Mouse (Mus musculus): ENCODE data around the gene Pick1. TPM values are rescaled to one million over a fixed set of nuclear protein-coding genes. Genes with fewer than 3 reads are reported as not detected.

The Pick1 gene
- total RNA-seq, 2 experiments from 2014 or later: 43.9 to 48.3 TPM

DNA sequence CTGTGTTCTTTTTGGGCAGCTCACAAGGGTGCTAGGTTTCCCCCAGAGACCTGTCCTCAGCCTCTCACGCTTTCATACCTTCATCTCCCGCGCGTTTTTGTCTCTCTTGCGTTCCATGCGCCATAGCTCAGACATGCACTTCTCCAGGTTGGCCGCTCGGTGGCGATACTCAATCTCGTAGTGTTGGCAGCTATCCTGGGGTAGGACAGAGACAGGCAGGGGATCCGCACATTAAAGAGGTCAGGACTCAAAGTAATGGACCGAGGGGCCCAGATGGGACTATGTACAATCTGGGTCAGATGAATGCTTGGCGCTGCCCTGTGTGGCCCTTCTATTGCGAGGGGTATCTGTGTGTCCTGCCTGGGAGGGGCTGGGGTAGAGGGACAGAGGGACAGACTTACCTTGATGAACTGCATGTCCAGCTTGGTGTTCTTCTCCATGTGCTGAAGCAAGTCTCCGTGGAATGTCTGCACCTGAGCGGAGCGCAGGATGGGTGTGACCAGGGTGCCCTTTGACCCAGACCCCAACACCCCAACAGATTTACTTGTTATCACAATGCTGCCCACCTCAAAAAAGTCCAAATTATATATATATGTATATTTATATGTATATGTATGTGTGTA is 42.3 kb downstream of the Pick1 start:
- peak in 1 of 2 experiments; percentile 18 for DNase-seq

DNA sequence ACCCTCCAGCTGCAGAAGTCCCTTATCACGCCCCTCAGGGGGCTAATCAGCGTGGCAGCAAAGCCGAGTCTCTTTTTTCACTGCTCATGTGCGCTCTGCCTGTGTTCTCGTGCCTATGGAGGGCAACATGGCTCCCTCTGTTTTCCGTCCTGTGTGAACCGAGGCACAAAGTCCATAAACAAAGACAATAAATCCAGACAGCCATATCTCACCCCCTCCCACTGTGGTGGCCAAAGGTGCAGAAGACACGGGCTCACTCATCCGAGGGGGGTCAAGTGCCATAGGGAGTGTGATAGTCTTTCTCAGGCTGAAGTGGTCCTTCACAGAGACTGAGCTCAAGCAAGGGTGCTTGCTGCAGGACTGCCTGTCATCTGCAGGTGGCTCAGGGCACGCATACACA is 44.0 kb downstream of the Pick1 start:
- no peak for DNase-seq

DNA sequence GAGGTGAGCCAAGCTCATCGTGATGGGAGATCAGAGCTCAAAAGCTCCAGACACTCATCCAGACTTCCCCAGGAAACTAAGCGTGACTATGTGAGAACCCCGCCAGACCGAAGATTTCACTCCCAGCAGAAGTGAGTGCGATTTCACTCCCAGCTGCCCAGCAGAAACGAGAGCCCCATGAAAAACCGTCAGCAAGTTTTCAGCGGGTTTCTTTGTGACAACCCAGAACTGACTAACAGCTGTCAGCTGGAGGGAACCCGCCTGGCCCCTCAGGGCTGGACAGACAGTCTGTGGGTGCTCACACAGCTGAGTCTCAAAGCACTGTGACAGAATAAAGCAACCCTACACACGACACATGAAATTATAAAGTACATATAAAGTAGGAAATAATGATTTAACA is 48.8 kb downstream of the Pick1 start:
- no peak for DNase-seq

DNA sequence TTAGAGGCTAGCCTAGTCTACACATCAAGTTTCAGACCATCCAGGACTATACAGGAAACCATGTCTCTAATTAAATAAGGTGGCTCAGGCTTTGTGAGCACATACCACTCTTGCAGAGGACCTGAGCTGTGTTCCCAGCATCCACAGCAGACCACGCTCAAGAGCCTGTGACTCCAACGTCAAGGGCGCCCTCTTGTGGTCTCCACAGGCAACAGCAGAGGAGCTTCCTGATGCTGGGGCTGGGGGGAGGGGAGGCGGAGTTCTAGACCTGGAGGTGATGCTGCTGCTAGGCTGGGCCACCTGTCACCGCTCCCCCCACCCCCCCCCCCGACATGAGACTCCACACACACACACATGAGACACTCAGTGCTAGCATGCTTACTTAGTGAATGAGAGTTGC is 51.2 kb downstream of the Pick1 start:
- no peak for DNase-seq

DNA sequence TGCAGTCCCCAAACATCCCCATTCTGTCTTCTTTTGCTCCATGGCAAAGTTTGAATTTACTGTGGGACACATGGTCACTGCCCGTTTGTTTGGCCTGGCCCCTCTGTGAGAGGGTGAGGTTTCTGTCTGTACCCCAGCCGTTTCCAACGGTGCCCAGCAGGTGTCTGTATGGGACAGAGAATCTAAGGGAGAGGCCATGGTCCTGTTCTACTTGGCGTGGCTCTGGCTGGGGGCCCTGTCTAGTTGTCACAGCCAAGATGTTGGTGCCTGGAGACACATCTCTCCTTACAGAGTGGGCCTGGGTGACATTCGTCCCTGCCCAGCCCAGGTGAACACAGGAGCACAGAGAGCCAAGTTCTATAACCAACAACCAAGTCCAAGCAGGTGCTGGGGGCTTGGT is 51.9 kb downstream of the Pick1 start:
- DNase-seq: no peak

DNA sequence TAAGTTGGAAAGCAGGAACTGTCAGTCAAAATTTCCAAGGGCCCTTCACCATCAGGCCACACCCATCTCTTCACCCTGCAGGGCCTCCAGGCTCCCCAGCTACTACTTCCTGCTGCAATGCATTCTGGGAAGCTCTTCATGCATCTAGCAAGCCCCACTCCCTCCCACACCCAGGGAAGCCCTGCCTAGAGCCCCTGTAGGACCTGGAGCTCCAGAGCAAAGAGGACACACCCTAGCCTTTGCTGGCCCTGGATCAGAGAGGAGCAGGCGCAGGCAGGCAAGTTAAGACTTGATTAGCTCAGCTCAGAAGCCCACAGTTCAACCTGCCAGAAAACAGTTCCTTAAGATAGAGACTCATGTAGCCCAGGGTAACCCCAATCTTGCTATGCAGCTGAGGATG is 52.4 kb downstream of the Pick1 start:
- DNase-seq: no peak

DNA sequence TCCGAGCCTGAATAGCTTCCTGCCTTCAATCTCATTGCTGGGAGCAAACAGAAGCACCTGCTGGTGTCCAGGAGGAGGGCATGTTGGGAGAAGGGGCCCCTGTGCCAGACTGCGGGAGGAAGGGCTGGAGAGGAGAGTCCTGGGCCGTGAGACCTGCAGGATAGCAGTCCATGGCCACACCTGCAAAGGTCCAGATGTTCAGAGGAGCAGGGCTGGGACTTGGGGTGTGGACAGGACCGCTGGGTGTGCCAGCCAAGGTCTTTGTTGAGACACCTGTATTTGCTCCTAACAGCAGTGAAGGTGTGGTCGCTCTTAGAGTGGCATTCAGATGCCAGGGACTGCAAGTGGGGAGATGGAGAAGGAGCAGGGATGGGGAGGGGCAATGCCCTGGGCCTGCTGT is 53.5 kb downstream of the Pick1 start:
- DNase-seq: no peak

DNA sequence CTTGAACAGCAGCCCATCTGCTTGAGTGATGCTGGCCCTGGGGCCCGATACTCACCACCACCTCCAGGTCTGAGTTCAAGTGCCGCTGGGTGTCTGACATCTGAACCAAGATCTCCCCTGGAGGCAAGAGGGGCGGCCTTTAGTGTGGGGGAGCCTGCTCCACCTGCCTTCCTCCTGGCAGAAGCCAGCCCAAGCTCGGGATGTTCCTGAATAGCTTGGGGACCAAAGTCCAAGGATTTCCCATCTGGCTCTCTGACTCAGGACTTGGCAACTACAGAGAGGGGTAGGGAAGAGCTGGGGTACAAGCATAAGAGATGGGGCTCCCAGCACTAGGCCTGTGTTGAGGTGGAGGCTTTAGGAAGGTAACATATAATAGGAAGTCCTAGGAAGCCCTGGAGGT is 54.4 kb downstream of the Pick1 start:
- DNase-seq: no peak

DNA sequence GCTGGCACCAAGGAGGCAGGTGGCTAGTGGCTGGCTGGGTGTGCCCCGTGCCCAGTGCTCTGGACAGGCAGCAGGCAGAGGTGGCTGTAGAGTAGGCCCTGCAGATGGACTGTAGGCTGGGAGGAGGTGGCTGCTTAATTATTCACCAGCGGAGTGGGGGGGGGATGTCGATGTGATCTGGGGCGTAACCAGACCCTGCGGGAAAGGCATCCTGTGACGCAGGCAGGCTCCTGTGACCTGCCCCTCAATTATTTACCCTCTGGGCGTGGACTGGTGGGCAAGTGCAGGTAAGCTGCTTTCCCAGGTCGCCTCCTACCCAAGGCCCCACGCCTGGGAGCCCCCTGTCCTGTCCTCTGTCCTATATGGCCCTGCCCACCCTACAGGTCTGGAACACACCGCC is 56.4 kb downstream of the Pick1 start, which contains the start of gene Baiap2l2:
Gene Baiap2l2, minus strand, starts transcription at position 139 of the 400 bp plus-strand sequence.
- DNase-seq: no peak

DNA sequence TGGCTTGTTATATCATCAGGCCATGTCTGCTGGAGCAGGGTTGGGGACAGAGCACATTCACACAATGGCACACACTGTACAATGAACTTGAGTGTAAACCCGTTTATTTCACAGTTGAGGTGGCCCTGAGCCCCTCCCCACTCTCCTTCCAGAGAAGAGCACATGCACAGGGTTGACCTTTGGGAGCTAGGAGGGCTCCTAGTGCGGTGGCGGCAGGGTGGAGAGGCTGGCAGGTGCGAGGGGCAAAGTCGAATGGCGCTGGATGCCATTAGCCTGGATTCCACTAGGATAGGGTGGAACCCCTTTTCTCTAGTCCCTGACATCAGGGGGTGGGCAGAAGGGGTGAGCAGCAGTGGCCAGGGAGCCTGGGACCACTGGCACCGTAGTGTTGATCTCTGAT is 57.2 kb downstream of the Pick1 start:
- DNase-seq: no peak

DNA sequence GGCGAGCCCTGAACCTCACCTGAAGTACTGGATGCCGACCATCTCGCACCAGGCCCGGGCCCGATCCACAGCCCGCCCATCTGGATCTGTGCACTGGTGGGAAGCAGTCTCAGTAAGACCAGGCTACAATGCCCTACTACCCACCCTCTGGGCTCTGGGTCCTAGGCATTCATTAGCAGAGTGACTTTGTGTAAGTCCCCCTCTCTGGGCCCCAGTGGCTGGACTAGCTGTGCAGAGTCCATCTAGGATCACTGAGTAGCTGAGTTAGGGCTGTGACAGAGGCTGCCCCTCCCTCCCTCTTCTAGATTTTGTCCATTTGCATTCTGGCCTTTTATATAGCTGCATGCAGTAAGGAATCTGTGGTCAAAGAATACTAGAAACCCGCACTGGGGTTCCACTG is 58.1 kb downstream of the Pick1 start:
- no peak for DNase-seq

DNA sequence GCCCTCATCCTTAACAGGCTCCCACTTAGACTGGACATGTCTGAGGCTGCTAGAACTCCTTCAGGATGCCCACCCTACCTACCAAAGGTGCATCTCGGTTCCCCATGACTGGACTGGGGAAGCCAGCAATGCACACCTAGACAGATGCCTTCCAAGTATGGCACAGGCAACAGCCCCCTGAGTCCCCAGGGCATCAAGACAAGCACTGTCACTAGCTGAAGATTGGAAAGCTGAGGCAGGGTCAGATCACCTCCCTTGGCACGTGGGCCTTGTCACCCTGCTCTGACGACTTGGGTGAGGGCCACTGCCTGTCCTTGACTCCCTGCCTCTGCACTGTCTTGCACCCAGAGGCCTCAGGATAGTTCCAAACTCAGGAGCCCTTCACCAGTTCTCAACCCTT is 59.4 kb downstream of the Pick1 start:
- DNase-seq: no peak

DNA sequence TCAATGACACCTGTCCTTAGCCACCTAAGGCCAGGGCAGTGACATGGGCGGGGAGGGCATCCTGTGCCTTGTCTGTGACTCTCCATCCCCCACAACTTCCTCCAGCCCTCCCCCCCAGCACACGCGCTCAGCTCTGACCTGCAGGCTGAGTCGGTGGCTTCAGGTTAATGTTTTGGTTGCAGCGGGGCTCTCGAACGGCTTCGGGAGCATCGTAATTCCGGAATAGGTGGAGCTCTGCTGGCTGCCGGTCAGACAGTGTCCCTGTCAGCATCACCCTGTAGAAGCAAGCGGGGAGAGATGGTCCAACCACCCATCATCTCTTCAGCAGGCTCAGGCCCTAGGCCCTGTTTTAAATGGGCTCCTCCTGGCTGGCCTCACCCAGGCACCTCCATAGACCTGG is 60.5 kb downstream of the Pick1 start:
- no peak for DNase-seq

DNA sequence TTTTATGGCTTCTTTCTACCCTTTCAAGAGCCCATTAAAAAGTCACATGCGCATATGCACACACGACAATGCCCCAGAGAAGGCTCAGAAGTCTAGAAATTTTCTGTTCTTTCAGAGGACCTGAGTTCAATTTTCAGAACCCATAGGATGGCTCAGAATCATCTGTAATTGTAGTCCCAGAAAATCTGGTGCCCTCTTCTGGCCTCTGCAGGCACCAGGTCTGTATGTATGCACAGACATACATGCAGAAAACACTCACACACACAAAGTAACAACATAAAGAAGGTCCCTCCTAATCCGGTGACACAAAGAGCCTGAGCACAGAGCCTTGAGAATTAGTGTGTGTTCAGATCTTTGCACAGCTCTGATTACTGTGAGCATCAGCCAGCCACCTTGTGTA is 61.4 kb downstream of the Pick1 start:
- DNase-seq: no peak

DNA sequence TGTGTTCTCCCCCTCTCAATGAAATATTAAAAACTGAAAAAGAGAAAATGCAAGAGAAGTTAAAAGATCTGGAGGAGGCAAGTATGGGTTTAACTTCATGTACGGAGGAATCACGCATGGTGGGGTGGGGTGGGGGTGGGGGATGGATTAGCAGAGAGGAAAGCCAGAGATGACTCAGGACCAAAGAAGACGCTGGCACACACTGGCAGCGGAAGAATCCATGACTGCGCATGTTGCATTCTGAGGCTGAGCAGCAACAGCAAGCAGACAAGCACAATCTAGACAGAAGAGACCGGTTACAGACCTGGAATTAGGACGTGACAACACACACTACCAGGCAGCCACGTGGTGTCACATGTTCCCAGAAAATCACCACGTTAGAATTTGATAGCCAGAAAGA is 63.8 kb downstream of the Pick1 start:
- DNase-seq: no peak

DNA sequence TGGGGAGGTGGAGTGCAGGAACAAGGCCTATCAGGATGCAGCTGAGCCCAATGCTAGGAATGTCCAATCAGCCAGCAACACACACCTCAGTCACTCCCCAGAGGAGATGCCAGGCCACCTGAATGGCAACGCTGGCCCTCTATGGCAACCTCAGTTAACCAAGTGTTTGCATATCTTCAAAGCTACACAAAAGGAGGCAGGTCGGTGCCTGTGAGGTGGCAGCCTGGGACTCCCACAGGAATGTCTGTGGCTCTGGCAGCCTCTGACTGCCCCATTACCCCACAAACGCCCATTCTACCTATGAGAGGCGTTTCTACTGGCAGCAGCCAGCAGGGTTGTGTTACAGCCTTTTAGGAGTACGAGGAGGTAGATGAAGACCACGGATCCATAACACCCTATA is 69.6 kb downstream of the Pick1 start:
- DNase-seq: no peak

Other genes starting within 250 kb of the Pick1 start
- 10 to 100 TPM; 88.9 to 89.5 TPM for gene H1f0, start 200.7 kb upstream of the Pick1 start, total RNA-seq (2021)
- gene Galr3, start 187.3 kb upstream of the Pick1 start, total RNA-seq (2021): not detected
- gene Ankrd54, start 166.3 kb upstream of the Pick1 start, total RNA-seq (2021): 10 to 100 TPM; 17.6 to 20.7 TPM
- 10 to 100 TPM; 69.4 to 74.8 TPM for gene Eif3l, start 154.0 kb upstream of the Pick1 start, total RNA-seq (2021)
- 10 to 100 TPM; 33.1 to 34.5 TPM for gene Micall1, start 120.3 kb upstream of the Pick1 start, total RNA-seq (2021)
- gene Polr2f, start 88.2 kb upstream of the Pick1 start, total RNA-seq (2021): 100 to 1,000 TPM in 1 of 2 experiments, 10 to 100 TPM in 1; 98.9 to 101 TPM
- gene 1700088E04Rik, start 87.9 kb upstream of the Pick1 start, total RNA-seq (2021): 1 to 10 TPM; 8.9 to 9.3 TPM
- 10 to 100 TPM; 28.9 to 31.6 TPM for gene Sox10, start 63.9 kb upstream of the Pick1 start, total RNA-seq (2021)
- under 1 TPM; 0.50 to 0.99 TPM for gene Gm49486, start 218 bp downstream of the Pick1 start, total RNA-seq (2021)
- gene Slc16a8, start 25.6 kb downstream of the Pick1 start, total RNA-seq (2021): under 1 TPM in 1 of 2 experiments, not detected in 1; 0.30 TPM
- 1 to 10 TPM; 1.8 to 2.6 TPM for gene Baiap2l2, start 56.4 kb downstream of the Pick1 start, total RNA-seq (2021)
- 10 to 100 TPM; 22.3 to 23.1 TPM for gene Pla2g6, start 99.2 kb downstream of the Pick1 start, total RNA-seq (2021)
- 1 to 10 TPM; 1.4 to 2.3 TPM for gene Maff, start 117.4 kb downstream of the Pick1 start, total RNA-seq (2021)
- gene Tmem184b, start 174.4 kb downstream of the Pick1 start, total RNA-seq (2021): 10 to 100 TPM; 50.5 to 51.0 TPM
- 100 to 1,000 TPM; 111 to 120 TPM for gene Csnk1e, start 226.4 kb downstream of the Pick1 start, total RNA-seq (2021)